Mouse (Mus musculus) megakaryocyte, embryonic 14.5 days (primary cell): ENCODE results near the gene E130218I03Rik. TPM values are rescaled to one million over a fixed set of nuclear protein-coding genes. Genes with fewer than 3 reads are reported as not detected.

Experiments
- H3K27me3 ChIP-seq: replicated peaks from 2 replicates; pipeline ENCODE3; 2012; ENCODE audit warnings: inconsistent platforms
- H3K36me3 ChIP-seq: replicated peaks from 2 replicates; pipeline ENCODE3; 2012; ENCODE audit warnings: low read length, inconsistent platforms, mixed read lengths
- H3K4me1 ChIP-seq: 2 replicates; pipeline ENCODE4 v1.6.1; 2012; ENCODE audit warnings: inconsistent platforms
- H3K4me3 ChIP-seq: replicated peaks from 2 replicates; pipeline ENCODE3; 2012; ENCODE audit warnings: moderate library complexity, mild to moderate bottlenecking, inconsistent platforms
- H3K9me3 ChIP-seq: 2 replicates; pipeline ENCODE4 v1.6.1; 2012; ENCODE audit warnings: inconsistent platforms
- FLI1 ChIP-seq: IDR thresholded peaks from 2 replicates; pipeline ENCODE4 v1.6.1; 2012; ENCODE audit warnings: low read length, inconsistent platforms, mixed read lengths
- GATA1 ChIP-seq: IDR thresholded peaks from 3 replicates; pipeline ENCODE4 v1.6.1; 2012; ENCODE audit warnings: mixed read lengths, low read length, inconsistent platforms, borderline replicate concordance
- polyA plus RNA-seq: library from polyadenylated mRNA; stranded (reverse); fragments of >175 nt; gene quantifications from 2 replicates; pipeline ENCODE4 v1.2.3, GENCODE M21; 2012; ENCODE audit warnings: low replicate concordance; ENCODE audit not compliant: insufficient read depth

Gene E130218I03Rik
- polyA plus RNA-seq, 1 experiment, result not detected

- peaks cover 13% of the 10 kb centered on the region for H3K4me1 ChIP-seq
- TF ChIP-seq FLI1 (no peak), GATA1 (no peak)
- no peaks in the 10 kb centered on the region for H3K9me3 ChIP-seq
- H3K36me3 ChIP-seq, result no peaks in the 10 kb centered on the region
- H3K4me3 ChIP-seq, result no peak overlapping the region
- H3K27me3 ChIP-seq, result peaks cover 60% of the 10 kb centered on the region
Observed at GRCm38 (mm10) chr4:134237582-134238278, 5.7 kb upstream of the E130218I03Rik start.

DNA sequence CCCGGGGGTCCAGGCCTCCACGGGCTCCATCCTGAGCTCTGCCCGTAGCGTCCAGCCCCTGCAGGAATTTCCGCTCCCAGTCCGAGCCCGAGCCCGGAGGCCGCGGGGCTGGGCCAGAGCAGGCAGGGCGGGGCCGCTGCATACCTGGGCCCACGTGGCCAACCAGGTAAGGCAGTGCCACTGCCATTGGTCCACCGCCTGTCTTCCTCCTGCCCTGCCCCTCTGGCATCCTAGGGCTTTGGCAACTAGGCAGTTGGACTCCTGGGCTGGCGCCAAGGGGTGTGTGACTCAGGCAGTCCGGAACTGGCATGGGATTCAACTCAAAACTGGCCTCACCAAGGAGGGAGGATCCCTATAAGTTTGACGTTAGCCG lies 5.2 kb upstream of the E130218I03Rik start, which contains the start of gene Cnksr1:
Cnksr1 (minus strand) TSS at position 121 of the 373 bp plus-strand sequence.
- TF ChIP-seq FLI1 (no peak), GATA1 (no peak)
- Histone ChIP-seq H3K4me3 (no peak within 1 kb of the TSS), H3K36me3 (peaks cover under 1% of the 10 kb centered on the region), H3K4me1 (peaks cover 13% of the 10 kb centered on the region), H3K27me3 (peaks cover 54% of the 10 kb centered on the region), H3K9me3 (no peaks in the 10 kb centered on the region)

DNA sequence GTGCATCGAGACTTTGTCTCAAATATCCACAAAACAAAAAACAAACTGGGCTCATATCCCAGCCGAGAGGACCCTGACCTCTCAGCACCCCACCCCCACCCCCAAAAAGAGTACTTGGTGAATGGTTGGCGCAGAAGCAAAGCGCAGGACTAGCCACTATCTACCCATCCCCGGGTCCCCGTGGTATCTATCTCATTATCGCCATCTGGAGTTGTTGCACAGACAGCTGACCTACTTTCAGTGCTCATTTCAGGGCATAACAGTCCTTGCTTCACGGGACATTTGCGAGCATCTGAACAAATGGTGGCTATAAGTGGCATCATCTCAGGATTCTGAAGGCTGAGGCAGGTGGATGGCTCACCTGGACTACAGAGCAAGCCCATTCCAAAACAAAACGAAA lies 4.8 kb upstream of the E130218I03Rik start:
- peaks cover 13% of the 10 kb centered on the region for H3K4me1 ChIP-seq
- no peak overlapping the region for H3K4me3 ChIP-seq
- H3K9me3 ChIP-seq, result no peaks in the 10 kb centered on the region
- H3K27me3 ChIP-seq, result peaks cover 50% of the 10 kb centered on the region
- TF ChIP-seq GATA1 (no peak), FLI1 (no peak)
- peaks cover 5% of the 10 kb centered on the region for H3K36me3 ChIP-seq

GRCm38 (mm10) chr4:134245148-134245843 lies 1.8 kb downstream of the E130218I03Rik start, which contains the start of gene Zfp593:
Gene Zfp593, minus strand, starts transcription at chr4:134245592.
- H3K4me1 ChIP-seq, result peaks cover 34% of the 10 kb centered on the region
- TF ChIP-seq FLI1 (no peak), GATA1 (no peak)
- H3K9me3 ChIP-seq, result no peaks in the 10 kb centered on the region

DNA sequence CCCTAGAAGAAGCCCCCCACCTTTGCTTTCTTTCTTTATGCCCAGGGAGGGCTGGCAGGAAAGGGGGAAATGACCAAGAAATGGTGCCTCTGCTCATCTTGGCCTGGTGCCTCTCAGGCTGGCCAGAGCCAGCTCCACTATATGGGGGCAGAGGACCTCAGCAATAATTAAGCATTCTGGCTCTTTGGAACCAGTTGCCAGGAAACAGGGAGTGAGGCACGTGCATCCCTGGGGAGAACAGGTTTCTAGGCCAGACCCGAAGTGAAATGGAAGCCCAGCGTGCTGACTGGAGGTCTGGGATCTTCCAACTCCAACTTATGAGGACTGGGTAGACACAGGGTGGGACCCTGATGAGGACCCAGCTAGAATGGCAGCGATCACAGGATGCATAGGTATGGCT lies 2.8 kb downstream of the E130218I03Rik start:
- peaks cover 52% of the 10 kb centered on the region for H3K27me3 ChIP-seq
- TF ChIP-seq GATA1 (no peak), FLI1 (no peak)
- H3K4me1 ChIP-seq, result peaks cover 44% of the 10 kb centered on the region
- H3K9me3 ChIP-seq, result peaks cover 4% of the 10 kb centered on the region; the same call in 1 of the 2 replicates
- peaks cover 9% of the 10 kb centered on the region for H3K36me3 ChIP-seq
- H3K4me3 ChIP-seq, result no peak overlapping the region

More at GRCm38 (mm10) chr4:134245148-134245843, 1.8 kb downstream of the E130218I03Rik start, which contains the start of gene Zfp593:
- H3K27me3 ChIP-seq, result peaks cover 43% of the 10 kb centered on the region
- H3K4me3 ChIP-seq, result peak within 1 kb of the TSS; percentile 94
- H3K36me3 ChIP-seq, result peaks cover 9% of the 10 kb centered on the region

GRCm38 (mm10) chr4:134246719-134247258 lies 3.3 kb downstream of the E130218I03Rik start, which contains the start of gene Gm30191:
Gene Gm30191, plus strand, starts transcription at chr4:134246935.
- H3K36me3 ChIP-seq, result peaks cover 9% of the 10 kb centered on the region
- TF ChIP-seq FLI1 (no peak), GATA1 (no peak)
- peaks cover 49% of the 10 kb centered on the region for H3K4me1 ChIP-seq
- peaks cover 4% of the 10 kb centered on the region; the same call in 1 of the 2 replicates for H3K9me3 ChIP-seq
- peaks cover 58% of the 10 kb centered on the region for H3K27me3 ChIP-seq
- H3K4me3 ChIP-seq, result peak within 1 kb of the TSS; percentile 94

GRCm38 (mm10) chr4:134249651-134250050 lies 6.2 kb downstream of the E130218I03Rik start:
- Histone ChIP-seq H3K4me3 (peak overlapping the region; percentile 87), H3K4me1 (peaks cover 65% of the 10 kb centered on the region)
- no peak for TF ChIP-seq FLI1
- TF ChIP-seq GATA1, result no peak

GRCm38 (mm10) chr4:134250116-134250929 lies 6.9 kb downstream of the E130218I03Rik start:
- peak overlapping the region; percentile 87 for H3K4me3 ChIP-seq
- H3K27me3 ChIP-seq, result peaks cover 93% of the 10 kb centered on the region

More at GRCm38 (mm10) chr4:134249651-134250050, 6.2 kb downstream of the E130218I03Rik start:
- peaks cover 86% of the 10 kb centered on the region for H3K27me3 ChIP-seq
- no peaks in the 10 kb centered on the region for H3K36me3 ChIP-seq
- peaks cover 4% of the 10 kb centered on the region; the same call in 1 of the 2 replicates for H3K9me3 ChIP-seq

GRCm38 (mm10) chr4:134250930-134251240 lies 7.4 kb downstream of the E130218I03Rik start:
- Histone ChIP-seq H3K4me1 (peaks cover 56% of the 10 kb centered on the region), H3K27me3 (peaks cover 97% of the 10 kb centered on the region)
- TF ChIP-seq FLI1 (no peak), GATA1 (no peak)

More at GRCm38 (mm10) chr4:134250116-134250929, 6.9 kb downstream of the E130218I03Rik start:
- H3K4me1 ChIP-seq, result peaks cover 60% of the 10 kb centered on the region
- TF ChIP-seq FLI1, result no peak
- no peak for TF ChIP-seq GATA1
- H3K9me3 ChIP-seq, result peaks cover 4% of the 10 kb centered on the region; the same call in 1 of the 2 replicates
- no peaks in the 10 kb centered on the region for H3K36me3 ChIP-seq

More at GRCm38 (mm10) chr4:134250930-134251240, 7.4 kb downstream of the E130218I03Rik start:
- Histone ChIP-seq H3K36me3 (no peaks in the 10 kb centered on the region), H3K4me3 (peak overlapping the region; percentile 85), H3K9me3 (peaks cover 4% of the 10 kb centered on the region; the same call in 1 of the 2 replicates)
